Mouse (Mus musculus) kidney, adult 2 months (tissue): ENCODE data around the gene Avl9.

ENCODE experiments used
- CTCF ChIP-seq: fragments of 200-500 bp; conservative IDR thresholded peaks from 2 replicates; pipeline ENCODE4 v1.5.1; 2011; ENCODE audit warnings: low read depth, mild to moderate bottlenecking, control low read depth, low read length, moderate library complexity, mixed read lengths; ENCODE audit not compliant: insufficient read depth, insufficient read length
- POLR2A ChIP-seq: fragments of 200-500 bp; IDR thresholded peaks from one replicate; pipeline ENCODE4 v1.6.1; 2011; ENCODE audit warnings: low read depth, low read length, control low read depth

GRCm38 (mm10) chr6:56719071-56719470, 4.4 kb downstream of the Avl9 start:
- TF ChIP-seq CTCF: no peak
- TF ChIP-seq POLR2A: no peak
